Mouse (Mus musculus) megakaryocyte, embryonic 14.5 days (primary cell): Measurements from ENCODE around the gene Areg.

Experiments used
- FLI1 ChIP-seq: IDR thresholded peaks from 2 replicates; pipeline ENCODE4 v1.6.1; 2012; ENCODE audit warnings: low read length, inconsistent platforms, mixed read lengths
- GATA1 ChIP-seq: IDR thresholded peaks from 3 replicates; pipeline ENCODE4 v1.6.1; 2012; ENCODE audit warnings: mixed read lengths, low read length, inconsistent platforms, borderline replicate concordance

GRCm38 (mm10) chr5:91134961-91135360, 4.4 kb upstream of the Areg start:
- TF ChIP-seq GATA1 (no peak), FLI1 (no peak)
